Comparison of ENCODE assay signal across 7 mouse cellular contexts in the genomic region with DNA sequence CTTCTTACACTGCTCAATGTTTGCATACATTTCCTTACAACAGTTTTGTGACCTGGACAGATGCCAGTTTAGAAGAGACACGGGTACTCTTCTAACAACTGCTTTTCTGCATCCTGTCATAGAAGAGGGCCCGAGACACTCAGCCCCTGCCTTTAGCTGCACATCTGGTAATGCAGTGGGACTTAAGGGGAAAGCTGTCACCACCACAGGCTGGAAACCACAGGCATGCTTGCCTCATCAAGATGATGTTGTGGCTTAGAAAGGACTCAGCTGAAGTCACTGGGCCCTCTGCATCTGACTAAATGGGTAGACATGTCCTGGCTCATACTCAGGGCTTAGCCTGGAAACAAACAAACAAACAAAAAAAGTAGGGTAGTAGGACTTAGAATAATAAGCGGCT. TPM values are rescaled to one million over a fixed set of nuclear protein-coding genes. Genes with fewer than 3 reads are reported as not detected.
DNase-seq lines count a peak whose midpoint lies in the region; ATAC-seq and TF ChIP-seq lines count a peak whose summit lies in the region.

No protein-coding gene starts in this region.

- TF ChIP-seq CTCF in lung, postnatal 0 days (IDR thresholded peaks at IDR 0.05), result no peak
- TF ChIP-seq CTCF in embryonic fibroblast, embryonic 13.5 days (IDR thresholded peaks at IDR 0.05; ENCODE audit: borderline replicate concordance, insufficient read depth, low read length), result no peak
- TF ChIP-seq CTCF in liver, embryonic 14.5 days (IDR thresholded peaks at IDR 0.05; ENCODE audit: low read depth), result no peak

- no peak for TF ChIP-seq POLR2A in embryonic fibroblast, embryonic 13.5 days (IDR thresholded peaks at IDR 0.05; ENCODE audit: low read depth, low read length)

- peak; percentile 21 for ATAC-seq in lung, postnatal 0 days
- no peak for ATAC-seq in liver, embryonic 14.5 days (ENCODE audit: insufficient read depth)

- peak overlapping the region; percentile 77 for H3K27ac ChIP-seq in lung, postnatal 0 days (ENCODE audit: low read length)
- peak overlapping the region; percentile 88 for H3K27ac ChIP-seq in embryonic fibroblast, embryonic 13.5 days (ENCODE audit: insufficient read depth, low read length)
- H3K27ac ChIP-seq in liver, embryonic 14.5 days, result peak overlapping the region; percentile 46

- H3K9ac ChIP-seq in lung, postnatal 0 days (replicated peaks; ENCODE audit: low read depth), result no peak overlapping the region
- H3K9ac ChIP-seq in liver, embryonic 14.5 days (replicated peaks), result no peak overlapping the region

- H3K36me3 ChIP-seq in lung, postnatal 0 days (ENCODE audit: insufficient read depth, low read length), result no peaks in the 10 kb centered on the region
- no peaks in the 10 kb centered on the region for H3K36me3 ChIP-seq in liver, embryonic 14.5 days (replicated peaks; ENCODE audit: control insufficient read depth, insufficient read depth, low read depth)

- H3K4me1 ChIP-seq in lung, postnatal 0 days (ENCODE audit: insufficient read depth, low read depth, low read length), result peaks cover 20% of the 10 kb centered on the region
- H3K4me1 ChIP-seq in embryonic fibroblast, embryonic 13.5 days (ENCODE audit: control insufficient read depth, insufficient read depth, low read length), result peaks cover 28% of the 10 kb centered on the region
- peaks cover 55 to 60% of the 10 kb centered on the region in 2 experiments for H3K4me1 ChIP-seq in liver, embryonic 14.5 days (replicated peaks; ENCODE audit: control insufficient read depth in 2 of 2, insufficient read depth in 2 of 2, low read length in 1 of 2)

- no peak overlapping the region for H3K4me2 ChIP-seq in lung, postnatal 0 days (replicated peaks; ENCODE audit: low read depth, low read length)
- no peak overlapping the region for H3K4me2 ChIP-seq in liver, embryonic 14.5 days (ENCODE audit: low read depth)

- 38% methylated on average over 3 of the region's 3 CpGs for WGBS in lung, postnatal 0 days
- 35% methylated on average over 3 of the region's 3 CpGs for WGBS in liver, embryonic 14.5 days (ENCODE audit: insufficient replicate concordance)

- H3K4me3 ChIP-seq in lung, postnatal 0 days (ENCODE audit: low read depth, low read length), result no peak overlapping the region
- H3K4me3 ChIP-seq in embryonic fibroblast, embryonic 13.5 days (ENCODE audit: insufficient read depth, low read length), result no peak overlapping the region
- H3K4me3 ChIP-seq in liver, embryonic 14.5 days (ENCODE audit: insufficient read depth in 1 of 2, low read depth in 2 of 2, low read length in 2 of 2), result no peak overlapping the region

- H3K9me3 ChIP-seq in lung, postnatal 0 days (ENCODE audit: low read length), result no peaks in the 10 kb centered on the region
- H3K9me3 ChIP-seq in liver, embryonic 14.5 days (ENCODE audit: control insufficient read depth, low read length), result no peaks in the 10 kb centered on the region

- no peak for TF ChIP-seq EP300 in lung, postnatal 0 days (IDR thresholded peaks at IDR 0.05)
- TF ChIP-seq EP300 in liver, embryonic 14.5 days (IDR thresholded peaks at IDR 0.05; ENCODE audit: low read depth), result no peak

- no peaks in the 10 kb centered on the region for H3K27me3 ChIP-seq in lung, postnatal 0 days (replicated peaks; ENCODE audit: insufficient read depth, low read length)
- no peaks in the 10 kb centered on the region; the same call in 1 of the 2 replicates for H3K27me3 ChIP-seq in liver, embryonic 14.5 days (ENCODE audit: control insufficient read depth, insufficient read depth, low read length)

- DNase-seq in lung, postnatal 0 days (ENCODE audit: low spot score), result peak; percentile 60
- no peak for DNase-seq in lung, postnatal 14 days
- DNase-seq in liver, embryonic 14.5 days (ENCODE audit: low read depth in 3 of 3, low spot score in 3 of 3), result no peak
- DNase-seq in thymus, postnatal 4 days, result peak; percentile 47
- DNase-seq in cerebellum, postnatal 36 days, result no peak
- no peak for DNase-seq in retina, embryonic 14.5 days (ENCODE audit: low spot score)

RNA-seq across cellular contexts. Expression of gene Fignl1, which starts 12.0 kb away (rescaled TPM):
- 4.2 and 5.6 TPM in 2 replicates for polyA plus RNA-seq in lung, postnatal 0 days (2015; fragmentation: Nextera tagmentation; extraction: Ambion mirVana)
- polyA plus RNA-seq in embryonic fibroblast, embryonic 13.5 days (2011; ENCODE audit: insufficient read length, low read depth, missing spikeins), result 17.5 and 24.4 TPM in 2 replicates
- 23.2 and 32.2 TPM in 2 replicates for polyA plus RNA-seq in liver, embryonic 14.5 days (2012; rRNA removed)
- 102 and 110 TPM in 2 replicates for polyA plus RNA-seq in liver, embryonic 14.5 days (2014; fragmentation: Nextera tagmentation; extraction: Ambion mirVana)

Comparison
In these comparisons a context has a peak if more than half of its experiments do, and no peak if none do; other contexts are left out.
1. DNase-seq: peak in lung, postnatal 0 days (single experiment) and thymus, postnatal 4 days (single experiment); none in lung, postnatal 14 days (single experiment), liver, embryonic 14.5 days (0 of 3), cerebellum, postnatal 36 days (0 of 2) and retina, embryonic 14.5 days (single experiment).
2. Peak in every context shown above with its lines, with median percentiles within 50 percentile points of each other: H3K27ac ChIP-seq.